Mouse (Mus musculus) urinary bladder, postnatal 14 days (tissue): Measurements from ENCODE around the gene Gm17482.
A peak's percentile ranks its signal among the peaks of the same experiment; 100 is the strongest.
"Not testable (repeated sequence)": the region's sequence is repeated elsewhere in the genome, so short reads cannot be mapped to it uniquely, and the experiment has no call there.

Experiments
- DNase-seq: peaks from one replicate; pipeline ENCODE4 v3.0.0; 2021; ENCODE audit warnings: low spot score

Gene Gm17482

GRCm38 (mm10) chr6:115227043-115227442, at the start of gene Gm17482:
Gm17482 (plus strand) TSS chr6:115227343.
- no peak for DNase-seq

- DNase-seq, result peak; percentile 55
These were observed 48.3 kb upstream of the Gm17482 start for GRCm38 (mm10) chr6:115178826-115179225.

GRCm38 (mm10) chr6:115181094-115181493, 46.0 kb upstream of the Gm17482 start:
- DNase-seq, result no peak

GRCm38 (mm10) chr6:115191111-115191510, 36.0 kb upstream of the Gm17482 start:
- DNase-seq, result no peak

GRCm38 (mm10) chr6:115200753-115201152, 26.4 kb upstream of the Gm17482 start:
- DNase-seq, result no peak

GRCm38 (mm10) chr6:115203029-115203428, 24.1 kb upstream of the Gm17482 start:
- DNase-seq, result no peak

GRCm38 (mm10) chr6:115210187-115210586, 17.0 kb upstream of the Gm17482 start:
- no peak for DNase-seq

- no peak for DNase-seq
These were observed 16.3 kb upstream of the Gm17482 start for GRCm38 (mm10) chr6:115210820-115211219.

- DNase-seq, result no peak
These were observed 14.8 kb upstream of the Gm17482 start for GRCm38 (mm10) chr6:115212132-115212903.

- no peak for DNase-seq
These were observed 14.0 kb upstream of the Gm17482 start for GRCm38 (mm10) chr6:115213129-115213528.

GRCm38 (mm10) chr6:115221215-115221641, 5.9 kb upstream of the Gm17482 start:
- peak; percentile 18 for DNase-seq

GRCm38 (mm10) chr6:115225519-115225918, 1.6 kb upstream of the Gm17482 start:
- DNase-seq, result no peak

- DNase-seq, result peak; percentile 82
These were observed 386 bp downstream of the Gm17482 start for GRCm38 (mm10) chr6:115227529-115227928.

GRCm38 (mm10) chr6:115230557-115230956, 3.4 kb downstream of the Gm17482 start:
- no peak for DNase-seq

GRCm38 (mm10) chr6:115231836-115232235, 4.7 kb downstream of the Gm17482 start:
- DNase-seq, result no peak

- no peak for DNase-seq
These were observed 5.4 kb downstream of the Gm17482 start for GRCm38 (mm10) chr6:115232562-115232961.

GRCm38 (mm10) chr6:115238031-115239027, 11.2 kb downstream of the Gm17482 start:
- no peak for DNase-seq

- no peak for DNase-seq
These were observed 12.2 kb downstream of the Gm17482 start for GRCm38 (mm10) chr6:115239335-115239734.

- not testable (repeated sequence) for DNase-seq
These were observed 13.3 kb downstream of the Gm17482 start for GRCm38 (mm10) chr6:115240431-115240830.

- no peak for DNase-seq
These were observed 14.1 kb downstream of the Gm17482 start for GRCm38 (mm10) chr6:115241131-115241699.

- no peak for DNase-seq
These were observed 14.8 kb downstream of the Gm17482 start for GRCm38 (mm10) chr6:115241939-115242338.

- no peak for DNase-seq
These were observed 17.1 kb downstream of the Gm17482 start for GRCm38 (mm10) chr6:115244222-115244621.
